Mouse (Mus musculus) liver, postnatal 0 days (tissue): ENCODE data around the gene Tbxas1. TPM values are rescaled to one million over a fixed set of nuclear protein-coding genes. Genes with fewer than 3 reads are reported as not detected.

ENCODE experiments used
- ATAC-seq: fragments of 200-750 bp; cut with Nextera tagmentation; 2 replicates; pipeline ENCODE4 v1.8.0; 2017; ENCODE audit warnings: mild to moderate bottlenecking, moderate library complexity
- DNase-seq: peaks from one replicate; pipeline ENCODE4 v3.0.0-alpha.2; 2016
- H3K27ac ChIP-seq: fragments of 300-500 bp; sonication (generic); 2 replicates; pipeline ENCODE4 v1.5.1; 2014; ENCODE audit warnings: antibody characterized with exemption, moderate library complexity, mild to moderate bottlenecking, low read depth
- H3K27me3 ChIP-seq: fragments of 300-500 bp; sonication (generic); 2 replicates; pipeline ENCODE4 v1.6.1; 2014; ENCODE audit warnings: low read length, control low read depth, mixed read lengths; ENCODE audit not compliant: insufficient read depth
- H3K36me3 ChIP-seq: fragments of 300-500 bp; sonication (generic); replicated peaks from 2 replicates; pipeline ENCODE4 v1.6.1; 2014; ENCODE audit warnings: mild to moderate bottlenecking, control low read depth, low read length, moderate library complexity, mixed read lengths; ENCODE audit not compliant: insufficient read depth
- H3K4me1 ChIP-seq: fragments of 300-500 bp; sonication (generic); 2 replicates; pipeline ENCODE4 v1.6.1; 2014; ENCODE audit warnings: antibody characterized with exemption, mild to moderate bottlenecking, control low read depth; ENCODE audit not compliant: insufficient read depth
- H3K4me2 ChIP-seq: fragments of 300-500 bp; sonication (generic); 2 replicates; pipeline ENCODE4 v1.6.1; 2014; ENCODE audit warnings: low read depth, mild to moderate bottlenecking, low read length, moderate library complexity, mixed read lengths
- H3K4me3 ChIP-seq: fragments of 300-500 bp; sonication (generic); 2 replicates; pipeline ENCODE4 v1.5.1; 2014; ENCODE audit warnings: low read depth, low read length
- H3K9ac ChIP-seq: fragments of 300-500 bp; sonication (generic); replicated peaks from 2 replicates; pipeline ENCODE4 v1.6.1; 2014; ENCODE audit warnings: mild to moderate bottlenecking, moderate library complexity
- H3K9me3 ChIP-seq: fragments of 300-500 bp; sonication (generic); 2 replicates; pipeline ENCODE4 v1.6.1; 2016; ENCODE audit warnings: mild to moderate bottlenecking, control low read depth, low read length, mixed read lengths
- CTCF ChIP-seq: sonication (generic); IDR thresholded peaks from 2 replicates; pipeline ENCODE4 v1.5.1; 2016; ENCODE audit warnings: antibody characterized with exemption, low read depth
- EP300 ChIP-seq: IDR thresholded peaks from 2 replicates; pipeline ENCODE4 v1.6.1; 2016; ENCODE audit warnings: antibody characterized with exemption, low read depth, mild to moderate bottlenecking
- WGBS: fragments of 180-500 bp; shearing (Covaris S2); extraction: QIAGEN DNeasy Blood & Tissue Kit; methylation state at CpG from one replicate; pipeline ENCODE4 v1.1.7; 2014; ENCODE audit not compliant: insufficient replicate concordance; 5-methylcytosine and 5-hydroxymethylcytosine counted together
- polyA plus RNA-seq: library from polyadenylated mRNA; unstranded; fragments of >200 nt; fragmentation: Nextera tagmentation; extraction: Ambion mirVana; gene quantifications from 2 replicates; pipeline ENCODE4 v1.2.1, GENCODE M21; 2015

The Tbxas1 gene
- polyA plus RNA-seq, 1 experiment from 2014 or later, result 10.3 TPM

GRCm38 (mm10) chr6:38949683-38950161, 74.5 kb downstream of the Tbxas1 start:
- Histone ChIP-seq H3K4me2 (no peak overlapping the region), H3K4me3 (no peak overlapping the region), H3K27me3 (no peaks in the 10 kb centered on the region), H3K9ac (no peak overlapping the region), H3K4me1 (peaks cover 29% of the 10 kb centered on the region), H3K36me3 (no peaks in the 10 kb centered on the region), H3K9me3 (no peaks in the 10 kb centered on the region), H3K27ac (peak overlapping the region; percentile 58)
- 22% methylated on average over 5 of the region's 5 CpGs for WGBS
- peak; percentile 30; the same call in 1 of the 2 replicates for TF ChIP-seq EP300
- no peak; the same call in 1 of the 2 replicates for TF ChIP-seq CTCF
- DNase-seq (no peak), ATAC-seq (peak; percentile 84)

GRCm38 (mm10) chr6:38950341-38950740, 75.1 kb downstream of the Tbxas1 start:
- H3K9ac ChIP-seq, result no peak overlapping the region
- no peaks in the 10 kb centered on the region for H3K9me3 ChIP-seq
- H3K4me1 ChIP-seq, result peaks cover 26% of the 10 kb centered on the region
- DNase-seq (no peak), ATAC-seq (peak; percentile 43; the same call in 1 of the 2 replicates)
- no peak overlapping the region for H3K4me2 ChIP-seq
- no peak overlapping the region for H3K4me3 ChIP-seq
- H3K27me3 ChIP-seq, result no peaks in the 10 kb centered on the region
- H3K27ac ChIP-seq, result peak overlapping the region; percentile 58
- H3K36me3 ChIP-seq, result no peaks in the 10 kb centered on the region
- TF ChIP-seq EP300, result peak; percentile 57
- no peak for TF ChIP-seq CTCF
- 4% methylated on average over 4 of the region's 4 CpGs for WGBS

- Histone ChIP-seq H3K36me3 (no peaks in the 10 kb centered on the region), H3K9ac (no peak overlapping the region), H3K27me3 (no peaks in the 10 kb centered on the region), H3K4me2 (no peak overlapping the region), H3K27ac (no peak overlapping the region), H3K4me3 (no peak overlapping the region), H3K4me1 (peaks cover 23% of the 10 kb centered on the region), H3K9me3 (no peaks in the 10 kb centered on the region)
- ATAC-seq, result no peak
- TF ChIP-seq EP300 (no peak), CTCF (no peak)
- 53% methylated on average over 3 of the region's 3 CpGs for WGBS
- no peak for DNase-seq
These were observed 75.6 kb downstream of the Tbxas1 start for GRCm38 (mm10) chr6:38950838-38951237.

- peaks cover 17% of the 10 kb centered on the region for H3K4me1 ChIP-seq
- H3K4me3 ChIP-seq, result no peak overlapping the region
- no peak for TF ChIP-seq CTCF
- no peak for TF ChIP-seq EP300
- no peaks in the 10 kb centered on the region for H3K9me3 ChIP-seq
- no peaks in the 10 kb centered on the region for H3K27me3 ChIP-seq
- H3K4me2 ChIP-seq, result no peak overlapping the region
- ATAC-seq (no peak), DNase-seq (no peak)
- H3K9ac ChIP-seq, result no peak overlapping the region
- no peak overlapping the region for H3K27ac ChIP-seq
- H3K36me3 ChIP-seq, result no peaks in the 10 kb centered on the region
- 82% methylated on average over 2 of the region's 2 CpGs for WGBS
These were observed 81.4 kb downstream of the Tbxas1 start for GRCm38 (mm10) chr6:38956641-38957040.

- DNase-seq, result no peak
- TF ChIP-seq EP300 (no peak), CTCF (no peak)
- Histone ChIP-seq H3K27ac (no peak overlapping the region), H3K9ac (no peak overlapping the region), H3K36me3 (no peaks in the 10 kb centered on the region), H3K27me3 (no peaks in the 10 kb centered on the region), H3K4me3 (no peak overlapping the region), H3K4me2 (no peak overlapping the region), H3K4me1 (peaks cover 17% of the 10 kb centered on the region), H3K9me3 (no peaks in the 10 kb centered on the region)
- 0 out of 2 replicates have a peak, but pooled peaks have one; percentile 6 for ATAC-seq
- WGBS, result 79% methylated on average over 5 of the region's 5 CpGs
These were observed 82.0 kb downstream of the Tbxas1 start for GRCm38 (mm10) chr6:38957246-38957645.

GRCm38 (mm10) chr6:38959502-38959901, 84.3 kb downstream of the Tbxas1 start:
- TF ChIP-seq EP300 (no peak), CTCF (no peak)
- DNase-seq (no peak), ATAC-seq (peak; percentile 93)
- 54% methylated on average over 9 of the region's 9 CpGs for WGBS
- Histone ChIP-seq H3K9ac (no peak overlapping the region), H3K9me3 (no peaks in the 10 kb centered on the region), H3K27me3 (no peaks in the 10 kb centered on the region), H3K4me1 (peaks cover 17% of the 10 kb centered on the region), H3K4me2 (0 out of 2 replicates have a peak overlapping the region, but pooled peaks have one; percentile 30), H3K27ac (peak overlapping the region; percentile 63), H3K4me3 (no peak overlapping the region), H3K36me3 (no peaks in the 10 kb centered on the region)
